Mouse (Mus musculus) spleen, adult 2 months (tissue): ENCODE results near the gene Gng7.

ENCODE experiments used
- CTCF ChIP-seq: fragments of 200-500 bp; IDR thresholded peaks from 2 replicates; pipeline ENCODE4 v1.5.1; 2011; ENCODE audit warnings: mild to moderate bottlenecking, inconsistent platforms; ENCODE audit not compliant: insufficient read depth, insufficient read length, insufficient replicate concordance; ENCODE audit errors: extremely low read depth
- POLR2A ChIP-seq: fragments of 200-500 bp; IDR thresholded peaks from 2 replicates; pipeline ENCODE4 v1.6.1; 2011; ENCODE audit warnings: low read depth, low read length, inconsistent platforms

GRCm38 (mm10) chr10:81016645-81017044, 1.9 kb upstream of the Gng7 start:
- TF ChIP-seq POLR2A (no peak), CTCF (peak; percentile 93)
